Mouse (Mus musculus) heart, postnatal 4 days (tissue): ENCODE measurements around the gene Cst7. TPM values are rescaled to one million over a fixed set of nuclear protein-coding genes. Genes with fewer than 3 reads are reported as not detected.

Source experiments
- DNase-seq: peaks from one replicate; pipeline ENCODE4 v3.0.0; 2021
- total RNA-seq, 2 experiments: library from RNA; stranded (reverse); gene quantifications; 2 replicates each; pipeline ENCODE4 v1.2.3; 2021

Gene Cst7
- total RNA-seq, 2 experiments from 2014 or later: not detected

DNA sequence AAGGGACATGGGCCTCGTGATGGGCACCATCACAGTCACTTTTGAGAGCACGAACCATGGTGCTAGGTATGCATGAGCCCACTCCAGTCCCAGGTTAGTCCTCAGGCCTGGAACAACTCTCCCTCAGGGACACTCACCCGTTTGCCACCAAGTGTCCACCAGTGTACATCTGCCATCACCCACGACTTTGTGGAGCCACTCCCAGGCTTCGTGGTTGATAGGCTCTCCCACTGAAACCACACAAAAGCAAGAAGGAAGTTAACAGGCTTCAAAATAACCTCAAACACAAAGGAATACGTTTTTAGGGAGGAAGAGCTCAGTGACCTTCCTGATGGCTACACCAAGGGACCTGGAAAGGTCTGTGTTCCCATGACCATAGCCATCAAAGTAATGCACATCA lies 56.9 kb downstream of the Cst7 start:
- no peak for DNase-seq

Other genes starting within 250 kb of the Cst7 start
- gene Gm10130, start 246.7 kb upstream of the Cst7 start, total RNA-seq: 1 to 10 TPM; 2.8 TPM
- 1 to 10 TPM; 4.6 to 5.7 TPM for gene 3300002I08Rik, start 207.7 kb upstream of the Cst7 start, total RNA-seq
- gene Zfp442, start 118.9 kb upstream of the Cst7 start, total RNA-seq: 1 to 10 TPM; 6.3 to 7.1 TPM
- gene Zfp345, start 85.3 kb upstream of the Cst7 start, total RNA-seq: under 1 TPM; 0.17 to 0.25 TPM
- 10 to 100 TPM; 33.5 to 37.6 TPM for gene Apmap, start 38.2 kb downstream of the Cst7 start, total RNA-seq
- 10 to 100 TPM; 26.7 to 27.3 TPM for gene Acss1, start 98.1 kb downstream of the Cst7 start, total RNA-seq
- gene Vsx1, start 118.9 kb downstream of the Cst7 start, total RNA-seq: not detected
- 10 to 100 TPM; 16.9 to 18.0 TPM for gene Entpd6, start 178.6 kb downstream of the Cst7 start, total RNA-seq
- 100 to 1,000 TPM; 344 to 352 TPM for gene Pygb, start 216.3 kb downstream of the Cst7 start, total RNA-seq